In genomic region chr6:37282659-37283058, GRCm38 (mm10) we compare ENCODE assay signal across 18 mouse cellular contexts. TPM values are rescaled to one million over a fixed set of nuclear protein-coding genes. Genes with fewer than 3 reads are reported as not detected.
"Had no signal": no experiment of that assay in that cellular context is flagged by ENCODE, and none has a peak within 500 bp of the region (broad histone marks: within the 10 kb centered on the region; RNA-seq: fewer than 3 reads in every experiment).

No protein-coding gene starts in this region.

- H3K27ac ChIP-seq: layer of hippocampus, adult 2 months; limb, embryonic 12.5 days; liver, embryonic 13.5 days; lung, embryonic 15.5 days; macrophage; midbrain, embryonic 12.5 days; neural tube, embryonic 13.5 days; stomach, embryonic 15.5 days had no signal

- H3K36me3 ChIP-seq: limb, embryonic 12.5 days; liver, embryonic 13.5 days; lung, embryonic 15.5 days; midbrain, embryonic 12.5 days; neural tube, embryonic 13.5 days; stomach, embryonic 15.5 days had no signal

- H3K9me3 ChIP-seq: limb, embryonic 12.5 days; liver, embryonic 13.5 days; lung, embryonic 15.5 days; midbrain, embryonic 12.5 days; neural tube, embryonic 13.5 days; stomach, embryonic 15.5 days had no signal

- H3K9ac ChIP-seq: limb, embryonic 12.5 days; liver, embryonic 13.5 days; liver, postnatal 0 days; lung, embryonic 15.5 days; midbrain, embryonic 12.5 days; neural tube, embryonic 13.5 days; stomach, embryonic 15.5 days had no signal

- H3K4me3 ChIP-seq: layer of hippocampus, adult 2 months; limb, embryonic 12.5 days; liver, embryonic 13.5 days; lung, embryonic 15.5 days; megakaryocyte, embryonic 14.5 days; midbrain, embryonic 12.5 days; neural tube, embryonic 13.5 days; stomach, embryonic 15.5 days had no signal

- ATAC-seq: liver, postnatal 0 days had no signal

- H3K27me3 ChIP-seq: limb, embryonic 12.5 days; liver, embryonic 13.5 days; lung, embryonic 15.5 days; midbrain, embryonic 12.5 days; neural tube, embryonic 13.5 days; stomach, embryonic 15.5 days had no signal

- H3K4me2 ChIP-seq: limb, embryonic 12.5 days; liver, embryonic 13.5 days; lung, embryonic 15.5 days; midbrain, embryonic 12.5 days; neural tube, embryonic 13.5 days; stomach, embryonic 15.5 days had no signal

- H3K4me1 ChIP-seq: limb, embryonic 12.5 days; liver, embryonic 13.5 days; lung, embryonic 15.5 days; midbrain, embryonic 12.5 days; stomach, embryonic 15.5 days had no signal

- DNase-seq: kidney, postnatal 10 days; kidney, postnatal 4 days; liver; liver, embryonic 13.5 days; liver, postnatal 0 days; lung, postnatal 14 days; right cerebral cortex, postnatal 14 days; thymus, adult 2 months; thymus, postnatal 36 days had no signal

RNA-seq across cellular contexts. Expression of gene Dgki, which starts 17.3 kb away (rescaled TPM):
- total RNA-seq: monocyte, adult 5-6 weeks had no signal
